Comparison of ENCODE assay signal across 24 mouse cellular contexts in genomic region chr13:112736407-112736806, GRCm38 (mm10).
DNase-seq lines count a peak whose midpoint lies in the region; ATAC-seq and TF ChIP-seq lines count a peak whose summit lies in the region.
"Had no signal": no experiment of that assay in that cellular context is flagged by ENCODE, and none has a peak within 500 bp of the region (broad histone marks: within the 10 kb centered on the region; RNA-seq: fewer than 3 reads in every experiment).

No protein-coding gene starts in this region.

- 76% methylated on average over 10 of the region's 10 CpGs for WGBS in embryonic facial prominence, embryonic 15.5 days
- 86% methylated on average over 10 of the region's 10 CpGs for whole genome bisulfite sequencing in embryonic facial prominence, embryonic 10.5 days
- WGBS in heart, adult 2 months = 83% methylated on average over 10 of the region's 10 CpGs
- 88% methylated on average over 10 of the region's 10 CpGs for WGBS in midbrain, embryonic 11.5 days
- 87% methylated on average over 10 of the region's 10 CpGs for WGBS in midbrain, embryonic 13.5 days

- H3K79me2 ChIP-seq in heart, adult 2 months (replicated peaks; ENCODE audit: control insufficient read depth, insufficient read depth, low read length) = no peaks in the 10 kb centered on the region

- TF ChIP-seq POLR2A in heart, adult 2 months (IDR thresholded peaks at IDR 0.05; ENCODE audit: insufficient read depth, low read depth, low read length) = no peak

- no peak for DNase-seq in embryonic facial prominence, embryonic 10.5 days (ENCODE audit: low spot score)
- peak; percentile 67 for DNase-seq in heart, adult 11 months
- DNase-seq in heart, adult 2 months = no peak
- peak; percentile 56 for DNase-seq in midbrain, embryonic 11.5 days (ENCODE audit: low spot score, missing footprints)
- DNase-seq: adrenal gland, adult 8-10 months; adrenal gland, postnatal 14 days; adrenal gland, postnatal 36 days; B cell, adult 2 months; cerebellum, adult 11-12 months; cerebellum, adult 2 months; cerebellum, adult 9-10 months; cerebellum, postnatal 10 days; cerebellum, postnatal 25 days; forebrain, postnatal 0 days had no signal

- no peak for TF ChIP-seq CTCF in heart, adult 2 months (IDR thresholded peaks at IDR 0.05)

- TF ChIP-seq EP300 in heart, adult 2 months (IDR thresholded peaks at IDR 0.05; ENCODE audit: insufficient read depth, low read depth, low read length) = no peak

- intact Hi-C loops in heart, adult 2 months (cut with DNase I) = no loop called here

- no peak overlapping the region for H3K4me3 ChIP-seq in embryonic facial prominence, embryonic 15.5 days (replicated peaks)
- no peak overlapping the region for H3K4me3 ChIP-seq in embryonic facial prominence, embryonic 10.5 days
- no peak overlapping the region for H3K4me3 ChIP-seq in heart, adult 2 months
- H3K4me3 ChIP-seq in midbrain, embryonic 11.5 days (ENCODE audit: low read depth, low read length) = no peak overlapping the region
- no peak overlapping the region for H3K4me3 ChIP-seq in midbrain, embryonic 13.5 days (replicated peaks)
- H3K4me3 ChIP-seq: embryonic facial prominence, embryonic 13.5 days; forebrain, embryonic 12.5 days; forebrain, embryonic 15.5 days had no signal

- no peak overlapping the region for H3K27ac ChIP-seq in embryonic facial prominence, embryonic 15.5 days (replicated peaks)
- H3K27ac ChIP-seq in embryonic facial prominence, embryonic 10.5 days (replicated peaks) = no peak overlapping the region
- no peak overlapping the region for H3K27ac ChIP-seq in heart, adult 2 months
- no peak overlapping the region for H3K27ac ChIP-seq in midbrain, embryonic 11.5 days (ENCODE audit: low read depth, low read length)
- no peak overlapping the region for H3K27ac ChIP-seq in midbrain, embryonic 13.5 days
- H3K27ac ChIP-seq: embryonic facial prominence, embryonic 13.5 days; forebrain, embryonic 12.5 days; forebrain, embryonic 15.5 days had no signal

- H3K4me1 ChIP-seq in embryonic facial prominence, embryonic 15.5 days = peaks cover 7% of the 10 kb centered on the region
- H3K4me1 ChIP-seq in embryonic facial prominence, embryonic 10.5 days = peaks cover 24% of the 10 kb centered on the region
- H3K4me1 ChIP-seq in heart, adult 2 months (ENCODE audit: control insufficient read depth, insufficient read depth, low read length) = peaks cover 1% of the 10 kb centered on the region
- H3K4me1 ChIP-seq in midbrain, embryonic 11.5 days (ENCODE audit: control insufficient read depth, insufficient read depth, low read length) = no peaks in the 10 kb centered on the region
- H3K4me1 ChIP-seq in midbrain, embryonic 13.5 days (replicated peaks) = no peaks in the 10 kb centered on the region
- H3K4me1 ChIP-seq: forebrain, embryonic 12.5 days; forebrain, embryonic 15.5 days had no signal

- no peak overlapping the region for H3K9ac ChIP-seq in embryonic facial prominence, embryonic 15.5 days
- H3K9ac ChIP-seq in heart, adult 2 months (ENCODE audit: low read depth, low read length) = no peak overlapping the region
- no peak overlapping the region for H3K9ac ChIP-seq in midbrain, embryonic 11.5 days (ENCODE audit: low read length)
- no peak overlapping the region for H3K9ac ChIP-seq in midbrain, embryonic 13.5 days (replicated peaks)
- H3K9ac ChIP-seq: embryonic facial prominence, embryonic 13.5 days; forebrain, embryonic 12.5 days; forebrain, embryonic 15.5 days; forebrain, postnatal 0 days had no signal

- no peaks in the 10 kb centered on the region for H3K27me3 ChIP-seq in embryonic facial prominence, embryonic 15.5 days
- H3K27me3 ChIP-seq in embryonic facial prominence, embryonic 10.5 days (replicated peaks; ENCODE audit: low read depth, poor library complexity, severe bottlenecking) = no peaks in the 10 kb centered on the region
- H3K27me3 ChIP-seq in heart, adult 2 months (ENCODE audit: control insufficient read depth, insufficient read depth, low read length) = no peaks in the 10 kb centered on the region
- H3K27me3 ChIP-seq in midbrain, embryonic 11.5 days (ENCODE audit: control insufficient read depth, insufficient read depth, low read length) = no peaks in the 10 kb centered on the region
- no peaks in the 10 kb centered on the region for H3K27me3 ChIP-seq in midbrain, embryonic 13.5 days
- H3K27me3 ChIP-seq: CH12.LX; embryonic facial prominence, embryonic 13.5 days; forebrain, embryonic 12.5 days; forebrain, embryonic 15.5 days; Patski had no signal

- no peak overlapping the region for H3K4me2 ChIP-seq in embryonic facial prominence, embryonic 15.5 days (replicated peaks)
- H3K4me2 ChIP-seq in midbrain, embryonic 11.5 days = no peak overlapping the region
- H3K4me2 ChIP-seq in midbrain, embryonic 13.5 days (replicated peaks) = no peak overlapping the region
- H3K4me2 ChIP-seq: embryonic facial prominence, embryonic 13.5 days; forebrain, embryonic 12.5 days; forebrain, embryonic 15.5 days had no signal

- no peaks in the 10 kb centered on the region for H3K9me3 ChIP-seq in embryonic facial prominence, embryonic 15.5 days (replicated peaks)
- no peaks in the 10 kb centered on the region for H3K9me3 ChIP-seq in embryonic facial prominence, embryonic 10.5 days
- H3K9me3 ChIP-seq in midbrain, embryonic 11.5 days (ENCODE audit: control insufficient read depth, low read length) = no peaks in the 10 kb centered on the region
- H3K9me3 ChIP-seq in midbrain, embryonic 13.5 days = no peaks in the 10 kb centered on the region
- H3K9me3 ChIP-seq: embryonic facial prominence, embryonic 13.5 days; forebrain, embryonic 12.5 days; forebrain, embryonic 15.5 days; G1E had no signal

- ATAC-seq in embryonic facial prominence, embryonic 15.5 days (ENCODE audit: insufficient number of reproducible peaks, low FRiP score, low TSS enrichment, low read depth) = 0 out of 2 replicates have a peak, but pooled peaks have one; percentile 19
- ATAC-seq in midbrain, embryonic 11.5 days (ENCODE audit: low FRiP score) = no peak
- ATAC-seq in midbrain, embryonic 13.5 days = no peak
- ATAC-seq: activated CD4-positive, CD25-positive, alpha-beta regulatory T cell, adult 4 months; CD4-positive, CD25-positive, alpha-beta regulatory T cell, adult 4 months; forebrain, embryonic 15.5 days; forebrain, postnatal 0 days; Patski had no signal

- H3K36me3 ChIP-seq in embryonic facial prominence, embryonic 15.5 days = 0 out of 2 replicates have a peak, but pooled peaks cover 2% of the 10 kb centered on the region
- H3K36me3 ChIP-seq in embryonic facial prominence, embryonic 10.5 days (replicated peaks) = no peaks in the 10 kb centered on the region; the same call in 1 of the 2 replicates
- no peaks in the 10 kb centered on the region for H3K36me3 ChIP-seq in heart, adult 2 months (ENCODE audit: control insufficient read depth, insufficient read depth, low read length)
- H3K36me3 ChIP-seq in midbrain, embryonic 11.5 days (ENCODE audit: control insufficient read depth, insufficient read depth, low read length) = no peaks in the 10 kb centered on the region
- peaks cover 12% of the 10 kb centered on the region for H3K36me3 ChIP-seq in midbrain, embryonic 13.5 days
- H3K36me3 ChIP-seq: embryonic facial prominence, embryonic 13.5 days; forebrain, embryonic 12.5 days had no signal

Comparison
In these comparisons a context has a peak if more than half of its experiments do, and no peak if none do; other contexts are left out.
1. DNase-seq: peak in heart, adult 11 months (single experiment) and midbrain, embryonic 11.5 days (single experiment); none in embryonic facial prominence, embryonic 10.5 days (single experiment) and heart, adult 2 months (0 of 2).